Mouse (Mus musculus) G1E-ER4 (cell line): Measurements from ENCODE around the gene Htra3. TPM values are rescaled to one million over a fixed set of nuclear protein-coding genes. Genes with fewer than 3 reads are reported as not detected.

Experiments used
- GATA1 ChIP-seq: IDR thresholded peaks from one replicate; pipeline ENCODE4 v1.8.0; 2012; ENCODE audit warnings: low read length, inconsistent platforms
- polyA plus RNA-seq: library from polyadenylated mRNA; stranded (reverse); fragments of >175 nt; gene quantifications from 2 replicates; pipeline ENCODE4 v1.2.3, GENCODE M21; 2012

The Htra3 gene
- polyA plus RNA-seq: not detected in 2 replicates

DNA sequence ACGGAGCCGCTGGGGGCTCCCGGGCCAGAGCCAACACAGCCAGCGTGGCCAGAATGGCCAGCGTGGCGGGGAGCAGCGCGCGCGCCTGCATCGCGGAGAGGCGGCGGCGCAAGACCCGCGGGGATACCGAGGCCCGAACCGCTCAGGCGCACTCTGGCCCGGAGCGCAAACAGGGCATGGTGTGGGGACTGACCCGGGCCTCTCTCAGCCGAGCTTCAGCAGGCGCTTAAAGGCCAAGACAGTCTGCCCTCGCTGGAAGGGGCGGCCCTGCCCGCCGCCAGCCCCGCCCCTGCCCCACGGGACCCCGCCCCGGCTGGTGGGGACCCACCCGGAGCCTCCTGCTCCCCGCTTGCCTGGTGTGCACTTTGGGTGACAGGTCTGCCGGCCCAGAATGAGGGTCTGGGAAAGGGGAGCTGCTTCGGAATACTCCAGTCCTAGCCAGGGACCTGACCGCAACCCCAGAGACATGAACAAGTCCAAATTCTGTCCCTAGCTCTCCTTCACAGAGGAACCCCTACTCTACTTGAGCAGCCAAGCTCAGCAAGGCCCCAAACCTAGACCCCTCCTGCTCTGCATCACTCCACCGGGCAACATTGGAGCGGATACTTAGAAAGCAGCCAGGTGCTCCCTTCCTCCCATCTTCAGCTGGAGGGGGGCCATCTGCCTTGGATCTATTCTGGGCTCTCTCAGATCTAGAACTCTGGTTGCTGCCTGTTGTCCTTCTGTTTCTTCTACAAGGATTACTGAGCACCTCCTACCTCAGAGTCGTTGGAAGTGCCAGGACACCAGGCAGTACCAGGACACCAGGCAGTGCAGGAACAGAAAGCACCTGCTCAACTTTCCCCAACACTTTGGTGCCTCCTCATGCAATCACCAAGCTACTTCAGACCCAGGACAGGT, at the start of gene Htra3:
Gene Htra3, minus strand, starts transcription at position 527 of the 900 bp plus-strand sequence.
- no peak for TF ChIP-seq GATA1

DNA sequence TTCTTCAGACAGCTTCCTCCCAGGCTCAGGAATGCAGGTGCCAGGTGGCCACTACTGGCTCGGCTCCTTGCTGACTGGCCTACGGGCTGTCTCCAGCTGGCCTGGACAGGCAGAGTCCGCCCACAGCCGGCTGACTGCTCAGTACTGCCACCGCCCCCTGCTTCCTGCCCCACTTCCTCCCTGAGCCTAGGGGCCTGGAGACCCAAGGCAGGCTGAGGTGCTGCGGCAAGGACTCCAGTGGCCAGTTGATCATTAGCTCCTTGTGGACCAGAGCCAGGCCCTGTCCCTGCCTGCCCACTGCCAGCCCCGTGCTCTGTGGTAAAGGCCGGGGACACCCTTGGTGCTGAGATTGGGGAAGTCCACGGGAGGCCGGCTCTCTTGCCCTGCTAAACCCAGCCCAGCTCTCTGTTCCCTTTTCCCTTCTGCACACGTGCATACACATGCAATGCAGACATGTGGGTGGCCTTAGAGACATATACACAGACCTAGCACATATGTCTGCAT, 49.4 kb upstream of the Htra3 start:
- TF ChIP-seq GATA1: no peak

DNA sequence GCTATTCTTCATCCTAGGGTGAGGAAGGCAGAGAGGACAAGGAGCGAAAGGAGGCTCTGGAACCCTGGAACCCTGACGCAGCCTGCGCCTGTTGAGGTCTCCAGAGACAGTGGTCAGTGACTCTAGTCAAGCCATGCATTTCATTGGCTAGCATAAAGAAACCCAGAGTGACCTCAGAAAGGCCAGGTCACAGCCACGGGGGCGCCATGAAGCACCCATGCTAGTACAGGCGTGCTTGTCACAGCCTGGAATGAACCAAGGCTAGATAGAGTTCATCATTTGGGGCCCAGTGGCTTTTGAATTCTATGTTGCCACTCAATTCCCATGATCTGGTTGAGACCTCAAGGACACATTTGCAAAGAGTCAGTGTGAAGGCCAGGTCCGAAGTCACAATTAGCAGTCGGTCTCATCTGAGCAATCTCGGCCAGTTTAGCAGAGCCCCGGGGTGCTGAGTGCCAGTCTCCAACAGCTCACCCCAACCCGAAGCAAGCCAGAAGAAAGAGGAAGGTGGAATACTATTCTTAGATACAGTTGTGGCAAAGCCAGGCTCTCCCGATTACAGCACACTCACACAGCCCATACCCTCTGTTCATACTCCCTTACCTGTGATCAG, 48.9 kb upstream of the Htra3 start:
- no peak for TF ChIP-seq GATA1

DNA sequence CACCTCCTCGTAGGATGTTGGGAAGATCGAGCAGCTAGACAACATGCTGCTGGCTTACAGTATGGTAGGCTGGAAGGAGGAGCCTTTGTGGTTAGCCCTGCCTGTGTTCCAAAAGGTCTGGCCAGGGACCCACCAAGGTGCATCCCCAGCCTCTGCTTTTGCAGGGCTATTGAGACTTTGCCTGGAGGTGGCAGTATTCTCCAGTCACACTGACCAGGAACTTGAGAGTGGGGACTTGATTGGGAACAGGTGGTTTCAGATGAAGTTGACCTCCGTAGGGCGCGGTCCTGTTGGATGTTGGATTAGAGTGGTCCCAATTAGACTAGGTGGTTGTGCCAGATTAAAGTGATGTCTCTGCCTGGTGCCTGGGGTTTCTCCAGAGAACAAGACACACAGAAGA, 47.9 kb upstream of the Htra3 start:
- TF ChIP-seq GATA1: no peak

DNA sequence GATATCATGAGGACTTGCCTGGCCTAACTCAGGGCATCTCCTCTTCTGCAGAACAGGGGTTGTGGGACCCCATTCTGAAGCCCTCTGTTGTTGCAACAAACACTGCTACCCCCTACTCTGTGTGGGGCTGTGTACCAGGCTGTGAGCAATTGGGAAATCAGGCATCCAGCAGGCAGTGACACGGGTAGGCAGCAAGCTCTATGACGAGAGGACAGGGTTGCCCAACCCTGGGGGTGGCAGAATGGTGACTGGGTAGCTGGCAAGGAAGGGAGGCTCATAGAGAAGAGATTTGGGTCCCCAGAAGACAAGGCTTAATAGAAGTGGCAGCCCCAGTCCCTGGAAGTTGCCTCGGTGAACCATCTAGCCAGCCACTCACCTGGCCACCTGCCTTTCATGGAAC, 46.3 kb upstream of the Htra3 start:
- no peak for TF ChIP-seq GATA1

DNA sequence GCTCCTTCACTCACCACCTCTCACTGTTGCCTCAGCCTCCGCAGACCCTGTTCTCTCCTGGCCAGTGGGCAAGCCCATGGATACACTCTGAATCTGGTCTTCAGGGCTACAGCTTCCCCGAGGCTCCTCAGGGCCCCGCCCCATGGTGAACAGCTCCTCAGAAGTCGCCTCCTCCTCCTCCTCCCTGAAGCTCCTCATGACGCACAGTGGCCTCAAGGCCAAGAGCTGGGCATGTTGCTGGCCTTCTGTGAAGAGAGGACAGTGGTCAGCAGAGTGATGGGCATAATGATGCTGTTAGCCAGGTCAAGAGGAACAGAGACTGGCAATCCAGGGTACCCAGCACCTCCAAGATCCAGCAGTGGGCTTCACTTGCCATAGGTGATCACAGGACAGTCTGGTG, 44.3 kb upstream of the Htra3 start:
- no peak for TF ChIP-seq GATA1

DNA sequence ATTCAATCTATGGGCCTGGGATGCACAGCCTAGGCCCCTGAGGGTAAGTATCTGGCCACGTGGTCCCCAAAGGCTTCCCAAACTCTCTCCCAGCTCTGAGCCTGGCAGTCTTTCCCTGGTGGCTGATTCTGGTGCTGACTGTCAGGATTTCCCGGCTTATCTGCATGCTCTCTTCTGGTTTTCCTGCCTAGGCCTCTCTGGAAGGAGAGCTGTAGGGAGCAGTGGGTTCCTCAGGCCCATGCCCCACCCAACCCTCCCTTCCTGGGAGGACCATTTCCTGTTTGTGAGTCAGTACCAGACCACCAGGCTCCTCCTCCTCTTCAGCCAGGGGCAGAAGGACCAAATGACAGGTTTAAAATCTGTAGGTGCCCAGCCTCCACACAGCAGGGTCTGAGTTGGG, 43.1 kb upstream of the Htra3 start:
- no peak for TF ChIP-seq GATA1

DNA sequence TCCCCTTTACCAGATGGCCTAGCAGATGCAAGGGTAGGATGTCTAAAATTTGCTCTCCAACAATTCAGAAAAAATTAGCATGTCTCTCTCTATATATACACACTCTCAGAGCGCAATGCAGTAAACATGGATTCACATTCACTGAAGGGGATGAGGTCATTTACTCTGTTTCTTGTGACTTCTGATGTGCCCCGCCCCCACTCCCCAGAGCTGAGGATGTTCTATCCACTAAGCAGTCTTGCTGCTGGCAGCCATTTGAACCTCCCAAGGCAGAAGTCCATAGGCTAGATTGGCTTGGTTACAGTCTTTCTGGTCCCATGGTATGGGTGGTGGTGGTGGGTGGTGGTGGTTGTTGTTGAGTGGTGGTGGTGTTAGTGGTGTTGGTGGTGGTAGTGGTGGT, 42.4 kb upstream of the Htra3 start:
- TF ChIP-seq GATA1: no peak

DNA sequence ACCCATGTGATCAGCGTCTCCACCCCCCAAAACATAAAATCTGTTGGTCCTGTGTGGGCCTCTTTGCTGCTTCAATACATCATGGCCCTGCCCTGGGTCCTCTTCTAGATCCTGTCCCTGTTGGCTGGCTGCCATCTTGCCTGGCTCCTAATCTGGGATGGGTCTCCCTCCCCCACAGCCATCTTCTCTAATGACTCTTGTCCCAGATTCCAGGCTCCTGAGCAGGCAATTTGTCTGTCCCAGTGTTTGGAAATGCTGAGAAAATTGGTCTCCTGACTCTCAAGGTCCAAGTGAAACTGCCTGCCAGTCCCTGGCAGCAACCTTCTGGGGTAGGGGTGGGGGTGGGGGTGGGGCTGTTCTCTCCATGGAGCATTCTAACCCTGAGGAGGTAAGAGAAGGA, 40.3 kb upstream of the Htra3 start:
- TF ChIP-seq GATA1: no peak

DNA sequence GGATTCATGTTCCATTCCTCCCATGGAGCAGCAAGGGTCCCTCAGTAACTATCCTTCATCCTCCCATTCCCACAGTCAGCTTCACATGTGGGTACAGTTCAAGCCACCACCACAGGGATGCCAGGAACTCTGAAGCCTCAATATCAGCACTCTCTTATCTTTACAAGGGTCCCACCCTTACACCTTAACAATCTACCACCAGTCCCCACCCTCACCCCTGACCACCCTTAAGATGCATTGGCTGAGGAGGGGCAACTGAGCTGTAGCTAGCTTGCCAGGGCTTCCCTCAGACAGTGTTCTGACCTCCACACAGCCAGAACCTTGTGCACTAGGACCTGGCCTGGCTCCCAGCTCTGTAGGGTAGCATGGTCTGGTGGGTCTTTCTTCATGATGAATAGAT, 39.8 kb upstream of the Htra3 start:
- no peak for TF ChIP-seq GATA1

DNA sequence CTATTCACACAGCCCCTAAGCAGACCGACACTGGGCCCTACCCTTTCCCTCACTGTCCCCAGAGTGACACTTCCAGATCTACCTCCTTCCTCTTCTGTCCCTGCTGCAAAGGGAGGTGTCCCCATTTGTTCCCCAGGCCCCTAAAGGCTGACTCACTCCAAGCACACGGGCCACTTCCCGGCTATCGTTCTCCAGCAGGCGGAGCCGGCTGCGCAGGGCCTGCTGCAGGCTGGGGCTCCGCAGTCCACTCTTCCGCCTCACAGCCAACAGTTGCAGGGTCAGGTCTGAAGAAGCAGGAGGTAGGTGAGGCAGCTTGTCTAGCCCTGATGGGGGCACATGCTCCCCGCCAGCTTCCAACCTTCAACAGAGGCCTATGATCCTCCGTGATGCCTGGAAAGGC, 39.2 kb upstream of the Htra3 start:
- no peak for TF ChIP-seq GATA1

DNA sequence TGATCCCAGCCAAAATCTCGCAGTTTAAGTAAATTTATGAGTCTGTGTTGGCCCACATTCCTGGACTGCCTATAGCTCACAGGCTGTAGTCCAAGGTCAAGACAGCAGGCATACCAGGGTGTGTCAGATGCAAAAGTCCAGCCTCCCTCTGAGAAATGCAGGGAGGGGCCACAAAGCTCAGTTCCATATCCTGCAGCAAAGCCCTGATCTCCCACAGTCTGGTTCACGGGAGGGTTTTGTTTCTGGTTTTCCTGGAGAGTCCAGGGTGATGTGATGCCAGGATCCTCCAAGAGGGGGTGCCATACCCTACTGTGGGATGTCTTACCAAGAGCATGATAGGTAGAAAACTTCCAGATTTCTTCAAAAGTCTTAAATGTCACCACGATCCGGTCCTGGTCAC, 38.4 kb upstream of the Htra3 start:
- no peak for TF ChIP-seq GATA1

DNA sequence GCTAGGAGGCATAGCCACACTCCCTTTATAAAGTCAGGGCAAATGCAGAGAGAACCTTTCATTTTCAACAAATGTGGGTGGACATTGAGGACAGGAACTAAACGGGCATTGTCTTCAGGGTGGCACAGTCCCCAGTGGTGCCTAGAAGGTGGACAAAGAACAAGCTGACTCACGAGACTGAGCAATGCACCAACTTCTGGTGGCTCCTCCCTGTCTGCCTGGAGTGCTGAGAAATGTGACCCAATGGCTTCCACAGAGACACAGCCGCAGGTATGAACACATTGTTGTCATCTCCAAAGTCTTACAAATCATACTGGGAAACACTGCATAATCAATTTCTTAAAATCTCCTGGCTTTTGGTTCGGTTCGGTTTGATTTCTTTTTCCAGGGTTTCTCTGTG, 37.9 kb upstream of the Htra3 start:
- TF ChIP-seq GATA1: no peak

DNA sequence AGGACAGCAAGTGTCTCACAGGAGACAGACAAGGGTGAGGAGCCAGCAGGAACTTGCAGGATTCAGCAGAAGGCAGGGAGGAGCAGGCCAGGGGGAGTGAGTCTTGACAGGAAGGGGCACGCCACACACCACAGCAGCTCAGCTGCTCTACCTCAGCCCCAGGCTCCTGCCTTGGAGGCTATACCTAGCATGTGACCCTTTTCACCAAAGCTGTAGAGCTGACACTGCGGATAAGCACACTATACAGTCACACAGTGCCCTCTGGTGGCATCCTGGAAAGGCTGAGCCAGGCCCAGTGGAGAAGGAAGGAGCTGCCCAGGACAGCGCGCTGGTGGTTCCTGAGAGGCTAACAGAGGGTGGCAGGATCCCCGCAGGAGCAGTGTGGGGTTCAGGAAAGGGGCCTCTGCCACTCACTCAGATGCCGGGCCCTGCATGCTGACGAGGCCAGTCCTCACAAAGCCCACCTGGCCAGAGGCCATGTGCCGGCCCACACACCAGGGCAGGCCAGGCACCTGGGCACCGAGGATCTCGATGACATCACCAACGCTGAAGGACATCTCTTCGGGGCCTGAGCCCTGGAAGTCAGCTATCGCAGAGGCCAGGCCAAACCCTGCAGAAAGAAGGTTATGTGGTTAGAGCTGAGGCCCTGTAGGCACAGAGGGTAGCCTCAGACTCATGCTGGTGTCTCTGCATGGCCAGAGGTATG, 34.2 kb upstream of the Htra3 start:
- no peak for TF ChIP-seq GATA1

DNA sequence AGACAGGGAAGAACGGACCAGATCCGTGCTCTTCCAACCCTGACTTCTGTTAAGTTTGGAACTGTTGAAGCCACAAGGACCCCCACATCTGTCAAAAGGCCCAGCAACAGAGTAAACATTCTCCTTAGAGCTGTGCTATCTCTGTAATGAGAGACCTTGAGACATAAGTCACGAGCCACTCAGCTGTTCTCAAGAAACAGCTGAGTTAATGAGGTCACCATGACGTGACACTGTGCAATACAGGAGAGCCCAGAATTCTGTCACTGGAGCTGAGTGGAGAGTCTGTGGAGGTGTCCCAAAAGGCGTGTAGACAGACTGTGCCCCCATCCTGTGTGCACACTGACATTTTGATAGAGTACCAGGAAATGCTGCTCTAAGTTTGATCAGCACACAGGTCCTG, 32.9 kb upstream of the Htra3 start:
- TF ChIP-seq GATA1: no peak

DNA sequence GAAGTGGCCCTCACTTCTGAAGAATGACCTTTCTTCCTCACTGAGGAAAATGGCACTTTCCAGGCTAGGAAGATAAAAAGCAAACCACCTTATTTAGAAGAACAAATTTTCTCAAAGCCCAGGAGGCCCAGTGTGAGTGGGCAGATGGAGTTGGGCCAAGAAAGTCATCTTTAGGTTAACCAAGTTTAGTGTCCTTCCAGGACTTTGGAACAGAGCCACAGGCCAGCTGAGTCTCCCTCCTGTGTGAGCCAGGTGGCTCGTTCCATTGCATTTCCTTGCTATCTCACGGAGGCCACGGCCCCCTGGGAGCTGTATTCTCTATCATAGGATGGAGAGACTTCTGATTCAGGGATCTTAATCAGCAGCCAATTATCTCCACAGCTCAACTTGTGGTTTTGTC, 31.3 kb upstream of the Htra3 start:
- no peak for TF ChIP-seq GATA1
